Mouse (Mus musculus) urinary bladder, postnatal 36 days (tissue): Measurements from ENCODE around the gene Arhgef7.
"Not testable (repeated sequence)": the region's sequence is repeated elsewhere in the genome, so short reads cannot be mapped to it uniquely, and the experiment has no call there.

Source experiments
- DNase-seq, 2 experiments: peaks; one replicate each; pipeline ENCODE4 v3.0.0; 2022; ENCODE audit warnings: low spot score in 2 of 2, mixed read lengths in 1 of 2

The Arhgef7 gene

GRCm38 (mm10) chr8:11834691-11835090 lies 107.2 kb downstream of the Arhgef7 start:
- DNase-seq: no peak

GRCm38 (mm10) chr8:11840174-11840573 lies 112.7 kb downstream of the Arhgef7 start, which contains the start of gene Tex29:
Gene Tex29, plus strand, starts transcription at chr8:11840474.
- DNase-seq: no peak

GRCm38 (mm10) chr8:11841571-11841970 lies 114.0 kb downstream of the Arhgef7 start:
- DNase-seq: no peak

GRCm38 (mm10) chr8:11842757-11843156 lies 115.2 kb downstream of the Arhgef7 start:
- DNase-seq: no peak

GRCm38 (mm10) chr8:11843677-11844315 lies 116.3 kb downstream of the Arhgef7 start:
- DNase-seq: no peak

- no peak for DNase-seq
Measured at GRCm38 (mm10) chr8:11844316-11844685, 116.8 kb downstream of the Arhgef7 start.

- DNase-seq: no peak
Measured at GRCm38 (mm10) chr8:11846807-11847206, 119.3 kb downstream of the Arhgef7 start.

- DNase-seq: no peak
Measured at GRCm38 (mm10) chr8:11867832-11868231, 140.3 kb downstream of the Arhgef7 start.

GRCm38 (mm10) chr8:11874227-11874626 lies 146.7 kb downstream of the Arhgef7 start:
- DNase-seq: not testable (repeated sequence)

- DNase-seq: no peak
Measured at GRCm38 (mm10) chr8:11884646-11885045, 157.1 kb downstream of the Arhgef7 start.
